Mouse (Mus musculus) layer of hippocampus, adult 2 months (tissue): ENCODE measurements at regions not wholly inside any gene's neighbourhood (a gene's known extent, or its start where the extent isn't known, plus 50 kb on each side); places are given as distances from the start of the nearest gene placed in this dataset.
A peak's percentile ranks its signal among the peaks of the same experiment; 100 is the strongest.

Experiments used
- DNase-seq, 2 experiments: peaks; one replicate each; pipeline ENCODE4 v3.0.0; 2022; ENCODE audit warnings: low spot score in 2 of 2
- H3K27ac ChIP-seq: fragments of 200-600 bp; 2 replicates; pipeline ENCODE4 v1.8.1; 2022
- H3K4me3 ChIP-seq: fragments of 200-600 bp; 2 replicates; pipeline ENCODE4 v1.8.1; 2022; ENCODE audit warnings: mild to moderate bottlenecking
- CTCF ChIP-seq: fragments of 200-600 bp; conservative IDR thresholded peaks from 2 replicates; pipeline ENCODE4 v1.8.1; 2022; ENCODE audit warnings: antibody characterized with exemption, mild to moderate bottlenecking, moderate library complexity

DNA sequence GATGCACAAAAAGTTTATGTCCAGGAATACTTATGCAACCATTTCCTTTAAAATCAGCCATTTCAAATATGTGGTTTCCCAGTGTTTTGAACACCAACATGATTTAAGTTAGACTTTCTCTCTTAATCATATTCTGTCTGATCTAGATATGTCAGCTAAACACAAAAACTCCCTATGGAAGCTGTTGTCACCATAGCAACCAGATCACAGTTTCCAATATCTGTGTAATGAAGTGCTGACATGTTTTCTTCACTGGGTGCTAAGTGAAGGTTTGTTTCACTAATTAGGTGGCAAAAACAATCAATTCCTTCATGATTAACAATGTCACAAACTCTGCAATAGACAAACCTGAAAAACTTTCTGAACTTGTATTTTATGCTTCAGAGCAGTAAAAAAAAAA, 615.9 kb upstream of the Ccng1 start:
- Histone ChIP-seq H3K27ac (no peak overlapping the region), H3K4me3 (no peak overlapping the region)
- DNase-seq, result no peak
- TF ChIP-seq CTCF, result no peak

DNA sequence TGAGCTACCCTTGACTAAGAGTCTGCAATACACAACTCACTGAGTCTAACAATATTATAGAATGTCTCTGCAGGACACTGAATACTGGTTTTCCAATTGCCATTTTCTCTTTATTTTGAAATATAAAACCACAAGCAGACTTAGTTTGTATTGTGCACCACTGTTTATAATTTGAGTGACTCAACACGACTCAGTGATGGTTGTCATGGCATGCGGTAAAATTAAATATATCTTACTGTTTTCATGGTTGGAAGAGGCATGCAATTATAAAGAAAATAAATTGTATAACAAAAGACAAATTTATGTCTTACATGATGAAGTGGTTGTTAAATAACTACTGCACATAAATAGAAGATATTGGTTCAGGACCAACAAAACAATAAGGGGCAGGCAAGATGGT, 586.0 kb upstream of the Ccng1 start:
- Histone ChIP-seq H3K27ac (no peak overlapping the region), H3K4me3 (no peak overlapping the region)
- no peak for DNase-seq
- no peak for TF ChIP-seq CTCF

GRCm38 (mm10) chr11:41340383-41340782, 585.3 kb upstream of the Ccng1 start:
- DNase-seq, result no peak
- no peak overlapping the region for H3K27ac ChIP-seq
- TF ChIP-seq CTCF, result no peak
- H3K4me3 ChIP-seq, result no peak overlapping the region

DNA sequence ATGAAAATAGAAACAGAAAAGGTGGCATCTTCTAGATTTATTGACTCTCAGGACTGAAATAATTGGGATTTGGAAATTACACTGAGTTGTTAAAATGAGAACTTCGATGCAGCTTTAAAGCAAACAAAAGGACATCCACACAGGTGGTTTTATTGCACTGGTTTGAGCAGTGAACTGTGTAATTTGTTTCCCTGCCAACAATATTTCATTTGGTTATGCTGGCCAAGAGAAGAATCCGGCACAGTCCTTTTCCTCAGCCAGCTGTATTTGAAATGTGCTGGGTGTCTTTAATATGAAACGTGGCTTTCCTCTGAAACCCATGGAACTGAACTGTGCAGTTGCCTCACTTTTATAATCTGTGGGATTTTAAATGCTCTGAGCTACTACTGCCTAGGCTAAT, 582.0 kb upstream of the Ccng1 start:
- no peak for TF ChIP-seq CTCF
- Histone ChIP-seq H3K4me3 (no peak overlapping the region), H3K27ac (no peak overlapping the region)
- DNase-seq, result no peak

DNA sequence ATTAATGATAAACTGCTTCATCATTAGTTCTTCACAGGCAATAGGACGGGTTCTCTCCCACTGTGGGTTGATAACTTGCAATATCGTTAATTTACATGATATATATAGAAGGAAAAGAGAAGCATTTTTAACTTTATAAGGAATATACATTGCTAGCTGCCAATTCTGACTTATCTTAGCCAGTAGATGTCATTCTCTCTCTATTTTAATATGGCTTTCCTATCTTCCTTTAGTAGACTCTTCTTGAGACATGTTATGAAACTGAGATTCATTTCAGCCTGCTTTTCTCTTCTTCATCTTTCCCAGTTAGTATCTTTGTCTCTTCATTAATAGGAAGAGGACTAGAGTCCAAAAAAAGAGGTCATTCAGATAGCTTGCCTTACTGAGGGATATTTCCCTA, 578.6 kb upstream of the Ccng1 start:
- peak; percentile 61 for TF ChIP-seq CTCF
- DNase-seq, result no peak
- no peak overlapping the region for H3K27ac ChIP-seq
- H3K4me3 ChIP-seq, result no peak overlapping the region
